Mouse (Mus musculus) C3H10T1/2 (cell line): Measurements from ENCODE around the gene Gm3259. TPM values are rescaled to one million over a fixed set of nuclear protein-coding genes. Genes with fewer than 3 reads are reported as not detected.

Experiments
- polyA plus RNA-seq, 2 experiments: library from polyadenylated mRNA; unstranded; fragments of >200 nt; fragmentation: generic; extraction: Trizol; gene quantifications; one replicate each; pipeline ENCODE4 v1.2.1; 2012; ENCODE audit warnings: missing spikeins in 2 of 2

The Gm3259 gene
- not detected for polyA plus RNA-seq

DNA sequence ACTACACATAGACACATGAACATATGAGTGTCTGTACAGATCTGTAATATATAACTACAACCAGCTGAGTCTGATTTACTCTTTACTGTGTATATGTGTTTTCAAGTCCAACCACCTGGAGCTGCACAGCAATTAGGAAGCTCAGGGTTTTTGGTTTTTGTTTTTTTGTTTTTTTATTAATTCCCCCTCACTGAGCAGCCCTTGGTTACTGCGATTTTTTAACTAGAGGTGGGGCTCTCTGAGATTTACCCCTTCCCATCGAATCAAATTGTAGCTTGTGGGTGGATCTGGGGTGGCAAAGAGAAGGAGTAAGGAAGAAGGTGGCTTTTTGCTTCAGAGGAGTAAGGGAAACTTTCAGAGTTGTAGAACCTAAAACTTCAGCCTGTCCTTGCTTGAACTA is at the start of gene Gm3259:
Gene Gm3259 (plus strand): TSS at position 301 of the 400 bp plus-strand sequence.

DNA sequence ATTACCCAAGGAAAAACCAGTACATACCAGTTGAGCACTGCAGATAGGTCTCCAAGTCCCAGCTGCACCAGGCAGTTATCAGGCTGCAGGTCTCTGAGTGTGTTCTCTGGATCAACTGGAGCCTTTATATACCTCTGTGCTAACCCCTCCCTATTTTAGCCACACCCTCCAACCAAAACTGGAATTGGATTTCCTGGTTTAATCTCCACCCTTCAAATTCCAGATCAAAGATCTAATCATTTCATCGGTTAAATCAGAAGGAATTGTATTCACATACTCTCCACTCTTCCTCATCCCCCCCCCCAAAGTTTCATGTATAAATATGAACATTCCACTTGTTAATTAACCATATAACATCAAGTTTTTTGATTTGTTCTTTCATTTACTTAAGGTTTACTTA is 33.0 kb upstream of the Gm3259 start, which contains the start of gene Gm10424:
Gene Gm10424 (minus strand): TSS at position 101 of the 400 bp plus-strand sequence.

Other genes starting within 250 kb of the Gm3259 start
- gene Gm7942, start 199.0 kb upstream of the Gm3259 start, polyA plus RNA-seq, result not detected
- not detected for gene Gm16513, start 123.3 kb upstream of the Gm3259 start, polyA plus RNA-seq
- not detected for gene Gm10424, start 33.1 kb upstream of the Gm3259 start, polyA plus RNA-seq
- gene D5Ertd577e, start 150.9 kb downstream of the Gm3259 start, polyA plus RNA-seq, result not detected
- gene Gm3286, start 204.8 kb downstream of the Gm3259 start, polyA plus RNA-seq, result not detected